Mouse (Mus musculus) liver, embryonic 14.5 days (tissue): ENCODE measurements around the gene Slc43a1. TPM values are rescaled to one million over a fixed set of nuclear protein-coding genes. Genes with fewer than 3 reads are reported as not detected.
A peak's percentile ranks its signal among the peaks of the same experiment; 100 is the strongest.

Experiments
- ATAC-seq: fragments of 200-750 bp; cut with Nextera tagmentation; 2 replicates; pipeline ENCODE4 v1.8.0; 2017; ENCODE audit warnings: moderate number of reproducible peaks, mild to moderate bottlenecking, moderate library complexity; ENCODE audit not compliant: insufficient read depth
- DNase-seq, 3 experiments: peaks; one replicate each; pipeline ENCODE4 v3.0.0-alpha.2; 2012 to 2013; ENCODE audit warnings: low read depth in 3 of 3, low spot score in 3 of 3
- H3K27ac ChIP-seq: fragments of 300-500 bp; sonication (generic); 2 replicates; pipeline ENCODE4 v1.5.1; 2014; ENCODE audit warnings: moderate library complexity, mild to moderate bottlenecking, control low read depth, inconsistent platforms
- H3K27me3 ChIP-seq: fragments of 300-500 bp; sonication (generic); 2 replicates; pipeline ENCODE4 v1.6.1; 2014; ENCODE audit warnings: mild to moderate bottlenecking, low read length, moderate library complexity; ENCODE audit not compliant: control insufficient read depth, insufficient read depth
- H3K36me3 ChIP-seq: fragments of 300-500 bp; sonication (generic); replicated peaks from 2 replicates; pipeline ENCODE4 v1.6.1; 2014; ENCODE audit warnings: low read depth; ENCODE audit not compliant: control insufficient read depth, insufficient read depth
- H3K4me1 ChIP-seq, 2 experiments: fragments of 200-500 bp in 1 of 2; fragments of 300-500 bp in 1 of 2; sonication (generic) in 1 of 2; replicated peaks; 2 replicates each; pipeline ENCODE4 v1.6.1; 2012 to 2014; ENCODE audit warnings: antibody characterized with exemption in 1 of 2, inconsistent platforms in 1 of 2, low read length in 1 of 2; ENCODE audit not compliant: control insufficient read depth in 2 of 2, insufficient read depth in 2 of 2
- H3K4me2 ChIP-seq: fragments of 300-500 bp; sonication (generic); 2 replicates; pipeline ENCODE4 v1.6.1; 2014; ENCODE audit warnings: low read depth, mild to moderate bottlenecking, control low read depth, moderate library complexity
- H3K4me3 ChIP-seq, 2 experiments: fragments of 200-500 bp in 1 of 2; fragments of 300-500 bp in 1 of 2; sonication (generic) in 1 of 2; 2 replicates each; pipeline ENCODE4 v1.5.1; 2012 to 2014; ENCODE audit warnings: low read depth in 2 of 2, low read length in 2 of 2, mild to moderate bottlenecking in 2 of 2, control low read depth in 1 of 2, inconsistent platforms in 1 of 2, moderate library complexity in 1 of 2; ENCODE audit not compliant: insufficient read depth in 1 of 2
- H3K9ac ChIP-seq: fragments of 300-500 bp; sonication (generic); replicated peaks from 2 replicates; pipeline ENCODE4 v1.6.1; 2014; ENCODE audit warnings: mild to moderate bottlenecking, control low read depth, moderate library complexity
- H3K9me3 ChIP-seq: fragments of 300-500 bp; sonication (generic); 2 replicates; pipeline ENCODE4 v1.6.1; 2016; ENCODE audit warnings: low read length, mixed read lengths; ENCODE audit not compliant: control insufficient read depth
- CTCF ChIP-seq: IDR thresholded peaks from 2 replicates; pipeline ENCODE4 v1.5.1; 2016; ENCODE audit warnings: antibody characterized with exemption, low read depth, control low read depth
- EP300 ChIP-seq: IDR thresholded peaks from 2 replicates; pipeline ENCODE4 v1.6.1; 2016; ENCODE audit warnings: antibody characterized with exemption, low read depth
- WGBS: fragments of 180-500 bp; shearing (Covaris S2); extraction: QIAGEN DNeasy Blood & Tissue Kit; methylation state at CpG from one replicate; pipeline ENCODE4 v1.1.7; 2014; ENCODE audit not compliant: insufficient replicate concordance; 5-methylcytosine and 5-hydroxymethylcytosine counted together
- polyA plus RNA-seq, 2 experiments: library from polyadenylated mRNA; depleted of rRNA in 1 of 2; stranded (reverse) in 1 of 2; unstranded in 1 of 2; fragments of >200 nt; fragmentation: Nextera tagmentation in 1 of 2; extraction: Ambion mirVana in 1 of 2; gene quantifications; 2 replicates each; pipeline versions ENCODE4 v1.2.1 to v1.2.3; 2012 to 2014

Slc43a1 gene
- polyA plus RNA-seq, 2 experiments = 144 to 174 TPM

GRCm38 (mm10) chr2:84803963-84804362, 34.7 kb upstream of the Slc43a1 start:
- H3K27ac ChIP-seq = no peak overlapping the region
- H3K4me1 ChIP-seq = peaks cover 10 to 21% of the 10 kb centered on the region in 2 experiments
- H3K27me3 ChIP-seq = no peaks in the 10 kb centered on the region
- H3K9ac ChIP-seq = no peak overlapping the region
- H3K9me3 ChIP-seq = no peaks in the 10 kb centered on the region
- no peak overlapping the region for H3K4me2 ChIP-seq
- ATAC-seq (no peak), DNase-seq (no peak)
- no peak for TF ChIP-seq CTCF
- TF ChIP-seq EP300 = no peak
- peaks cover 71% of the 10 kb centered on the region for H3K36me3 ChIP-seq
- WGBS = 87% methylated on average over 7 of the region's 7 CpGs
- no peak overlapping the region for H3K4me3 ChIP-seq

DNA sequence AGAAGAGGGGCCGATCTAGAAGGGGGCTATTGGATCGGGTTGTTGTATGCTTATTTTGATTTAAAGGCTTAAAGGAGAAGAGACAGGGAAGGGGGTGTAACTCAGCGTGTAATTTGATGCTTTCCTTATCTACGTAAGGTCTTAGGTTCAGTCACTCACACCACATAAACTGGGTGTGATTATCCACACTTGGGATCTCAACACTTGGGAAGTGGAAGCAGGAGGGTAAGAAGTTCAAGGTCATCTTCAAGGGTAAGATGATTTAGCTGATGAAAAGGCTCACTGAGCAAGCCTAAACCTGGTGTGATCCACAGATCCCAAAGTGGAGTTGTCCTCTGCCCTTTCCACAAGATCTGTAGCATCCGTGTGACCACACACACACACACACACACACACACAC, 32.1 kb upstream of the Slc43a1 start:
- H3K9me3 ChIP-seq = no peaks in the 10 kb centered on the region
- no peak overlapping the region for H3K9ac ChIP-seq
- peaks cover 87% of the 10 kb centered on the region for H3K36me3 ChIP-seq
- H3K4me1 ChIP-seq = peaks cover 18 to 21% of the 10 kb centered on the region in 2 experiments
- 69% methylated on average over 5 of the region's 5 CpGs for WGBS
- H3K4me3 ChIP-seq = no peak overlapping the region
- H3K27me3 ChIP-seq = no peaks in the 10 kb centered on the region
- no peak overlapping the region for H3K27ac ChIP-seq
- H3K4me2 ChIP-seq = no peak overlapping the region
- no peak for ATAC-seq
- no peak for DNase-seq
- TF ChIP-seq EP300 (no peak), CTCF (no peak)

GRCm38 (mm10) chr2:84809330-84809729, 29.3 kb upstream of the Slc43a1 start:
- no peak overlapping the region for H3K4me3 ChIP-seq
- H3K9me3 ChIP-seq = no peaks in the 10 kb centered on the region
- ATAC-seq (no peak), DNase-seq (no peak)
- peak overlapping the region; percentile 49; the same call in 1 of the 2 replicates for H3K27ac ChIP-seq
- TF ChIP-seq EP300 (no peak), CTCF (no peak)
- peaks cover 37 to 38% of the 10 kb centered on the region in 2 experiments for H3K4me1 ChIP-seq
- H3K27me3 ChIP-seq = no peaks in the 10 kb centered on the region
- H3K4me2 ChIP-seq = no peak overlapping the region
- H3K36me3 ChIP-seq = peaks cover 61% of the 10 kb centered on the region
- no peak overlapping the region for H3K9ac ChIP-seq

GRCm38 (mm10) chr2:84810526-84810885, 28.1 kb upstream of the Slc43a1 start:
- 74% methylated on average over 6 of the region's 6 CpGs for WGBS
- ATAC-seq = no peak

GRCm38 (mm10) chr2:84810886-84811577, 27.6 kb upstream of the Slc43a1 start:
- DNase-seq (peak; percentile 77 to 87 (median 81)), ATAC-seq (peak; percentile 9)
- H3K4me3 ChIP-seq = peak overlapping the region; percentile 6 to 49; a peak in 3 of 4 replicates
- 21% methylated on average over 26 of the region's 26 CpGs for WGBS
- H3K36me3 ChIP-seq = peaks cover 44% of the 10 kb centered on the region
- H3K27me3 ChIP-seq = no peaks in the 10 kb centered on the region
- peak overlapping the region; percentile 53 for H3K9ac ChIP-seq
- H3K9me3 ChIP-seq = no peaks in the 10 kb centered on the region
- H3K4me1 ChIP-seq = peaks cover 42 to 46% of the 10 kb centered on the region in 2 experiments
- peak overlapping the region; percentile 99 for H3K27ac ChIP-seq
- no peak; the same call in 1 of the 2 replicates for TF ChIP-seq EP300
- peak; percentile 95 for TF ChIP-seq CTCF
- peak overlapping the region; percentile 91 for H3K4me2 ChIP-seq

More at GRCm38 (mm10) chr2:84810526-84810885, 28.1 kb upstream of the Slc43a1 start:
- Histone ChIP-seq H3K36me3 (peaks cover 50% of the 10 kb centered on the region), H3K4me1 (peaks cover 42 to 46% of the 10 kb centered on the region in 2 experiments), H3K9ac (peak overlapping the region; percentile 42), H3K4me3 (peak overlapping the region; percentile 5 to 6; a peak in 2 of 4 replicates), H3K27ac (peak overlapping the region; percentile 99), H3K9me3 (no peaks in the 10 kb centered on the region), H3K27me3 (no peaks in the 10 kb centered on the region), H3K4me2 (peak overlapping the region; percentile 91)
- no peak for DNase-seq
- TF ChIP-seq CTCF (no peak), EP300 (no peak)
